Mouse (Mus musculus): ENCODE measurements around the gene Trp53tg5.

DNA sequence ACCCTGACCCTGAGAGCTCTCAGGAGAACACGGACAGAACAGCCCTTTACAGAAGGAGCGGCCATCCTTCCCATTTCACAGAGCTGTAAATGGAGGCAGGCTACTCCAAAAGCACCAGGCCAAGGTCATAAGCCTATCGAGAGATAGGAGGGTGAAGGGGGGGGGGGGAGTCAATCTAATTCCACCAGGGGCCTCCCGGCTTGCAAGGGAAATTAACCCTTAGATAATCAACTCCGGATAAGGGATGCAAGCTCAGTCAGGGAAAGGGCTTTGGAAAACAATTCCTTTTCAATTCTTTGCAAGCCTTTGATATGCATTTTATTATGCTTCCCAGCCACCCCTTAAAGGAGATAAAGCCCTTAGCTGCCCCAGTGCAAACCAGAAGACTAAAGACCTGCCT is 45.1 kb downstream of the Trp53tg5 start:
- no peak for TF ChIP-seq POLR2A (IDR thresholded peaks at IDR 0.05; ENCODE audit: insufficient read length, low read depth)
- TF ChIP-seq E2F4 (IDR thresholded peaks at IDR 0.05; ENCODE audit: insufficient read depth), result no peak
- TF ChIP-seq USF1 (IDR thresholded peaks at IDR 0.05; ENCODE audit: low read depth), result no peak

Data from myocyte (in vitro differentiated cells).